Mouse (Mus musculus) layer of hippocampus, adult 8-10 months (tissue): ENCODE measurements around the gene Cald1. TPM values are rescaled to one million over a fixed set of nuclear protein-coding genes. Genes with fewer than 3 reads are reported as not detected.

ENCODE experiments used
- DNase-seq, 2 experiments: peaks; one replicate each; pipeline ENCODE4 v3.0.0; 2022; ENCODE audit warnings: low spot score in 2 of 2
- total RNA-seq, 4 experiments: library from RNA; stranded (reverse); gene quantifications; 2 replicates each; pipeline ENCODE4 v1.2.4; 2022

Cald1 gene
- total RNA-seq = 10 to 100 TPM; 28.3 to 38.6 (median 29.0) TPM

DNA sequence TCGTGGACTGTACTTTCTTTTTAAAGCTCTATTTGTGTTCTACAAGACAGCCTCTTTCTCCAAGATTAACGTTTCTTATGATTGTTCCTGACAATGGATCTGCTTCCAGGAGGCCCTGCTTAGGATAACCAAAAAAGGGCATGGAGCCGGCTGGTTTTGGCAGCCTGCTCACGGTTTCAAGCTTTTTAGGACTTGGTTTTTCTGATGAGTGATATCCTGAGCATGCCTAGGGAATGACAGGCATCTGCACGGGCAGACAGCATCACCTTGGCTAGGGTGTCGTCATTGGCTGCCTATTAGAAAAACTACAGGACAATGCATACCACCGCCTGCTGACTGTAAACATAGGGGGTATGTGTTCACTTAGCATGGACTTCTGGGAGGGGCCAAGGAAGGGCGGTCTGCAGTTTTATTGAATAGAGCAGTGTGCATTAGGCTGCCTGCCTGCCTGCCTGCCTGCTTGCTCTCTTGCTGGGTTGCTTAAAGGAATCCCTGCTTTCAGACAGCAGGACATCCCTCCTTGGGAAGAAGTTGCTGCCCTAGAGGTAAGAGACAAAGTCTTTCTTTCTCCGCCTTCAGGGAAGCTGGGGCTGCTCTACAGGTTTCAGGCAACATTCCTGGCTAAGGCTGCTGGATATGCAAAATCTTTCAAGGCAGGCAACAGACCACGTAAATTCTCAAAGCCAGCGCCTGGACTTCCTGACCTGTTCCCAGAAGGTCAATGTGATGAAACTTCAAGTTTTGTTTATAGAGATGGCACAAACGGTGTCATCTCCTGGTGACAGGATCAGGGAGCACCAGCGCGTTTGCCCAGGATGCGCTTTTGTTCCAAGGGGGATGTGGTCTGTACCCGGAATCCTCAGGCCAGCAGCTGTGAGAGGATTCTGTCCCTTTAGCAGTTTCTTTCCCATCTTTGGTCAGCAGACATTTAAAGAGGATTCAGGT is at the start of gene Cald1:
TSS of gene Cald1 (plus strand) at position 380 of the 945 bp plus-strand sequence.
- no peak for DNase-seq

DNA sequence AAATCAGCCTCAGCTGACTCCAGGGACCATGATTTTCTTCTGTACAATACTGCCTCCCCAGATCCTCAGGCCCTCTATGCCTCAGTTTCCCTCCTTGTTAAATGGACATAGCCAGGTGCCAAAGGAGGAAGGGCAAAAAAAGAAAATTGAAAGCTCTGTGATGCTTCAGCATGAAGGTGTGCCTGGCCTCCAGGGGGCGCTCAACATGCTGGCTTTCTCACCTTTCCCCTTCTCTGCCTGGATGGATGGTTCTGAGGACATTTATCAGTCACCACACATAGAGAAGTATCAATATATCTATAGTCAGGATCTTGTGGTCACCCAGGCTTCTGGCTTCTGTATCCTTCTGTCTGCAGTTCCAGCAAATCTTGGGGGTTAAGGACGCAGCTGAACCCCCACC is 49.3 kb upstream of the Cald1 start:
- peak in 1 of 2 experiments; percentile 21 for DNase-seq

DNA sequence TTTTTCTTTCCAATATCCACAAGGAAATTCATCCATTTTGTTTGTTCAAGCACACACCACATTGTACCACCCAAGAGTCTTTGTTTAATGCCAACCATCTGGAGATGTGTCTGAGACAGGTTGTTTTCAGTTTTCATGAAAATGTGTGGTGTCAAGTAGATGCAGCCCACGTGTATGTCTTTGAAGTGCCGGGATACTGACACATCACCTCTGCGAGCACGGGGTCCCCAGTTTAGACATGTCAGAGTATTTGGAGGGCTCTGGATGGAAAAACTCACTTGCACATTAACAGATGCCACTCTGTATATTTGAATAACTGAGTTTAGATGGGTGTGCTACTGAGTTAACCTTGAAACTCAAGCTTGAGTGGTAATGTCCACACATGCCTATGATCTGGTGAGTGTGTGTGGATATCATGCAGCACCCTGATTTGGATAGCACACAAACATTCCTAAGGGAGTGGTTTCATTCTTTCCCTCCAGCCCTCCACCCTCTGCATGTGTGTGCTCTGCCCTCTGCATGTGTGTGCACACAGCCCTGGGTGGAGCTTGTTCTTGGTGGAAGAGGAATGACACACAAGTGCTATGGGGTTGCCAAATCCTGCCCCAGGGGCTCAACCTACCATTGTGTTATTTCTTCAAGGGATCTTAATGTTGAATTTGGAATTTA is 45.7 kb upstream of the Cald1 start:
- DNase-seq = no peak

- DNase-seq = no peak
Observed at GRCm38 (mm10) chr6:34554291-34554997, 43.9 kb upstream of the Cald1 start.

DNA sequence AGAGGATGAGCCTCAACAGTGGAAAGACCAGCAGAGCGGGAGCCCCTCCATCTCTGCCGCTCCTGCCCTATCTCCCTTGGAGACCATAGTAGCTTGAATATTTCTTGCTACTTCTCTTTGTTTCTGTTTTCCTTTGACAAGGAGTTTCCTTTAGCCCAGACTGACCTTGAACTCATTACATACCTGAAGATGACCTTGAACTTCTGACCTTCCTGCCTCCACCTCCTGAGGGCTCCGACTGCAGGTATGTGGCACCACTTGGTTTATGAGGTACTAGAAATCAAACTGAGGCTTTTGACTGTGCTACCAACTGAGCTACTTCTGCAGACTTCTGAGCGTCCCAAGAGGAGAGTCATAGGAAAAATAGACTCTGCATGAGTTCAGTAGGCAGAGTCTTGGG is 38.8 kb upstream of the Cald1 start:
- DNase-seq = no peak

DNA sequence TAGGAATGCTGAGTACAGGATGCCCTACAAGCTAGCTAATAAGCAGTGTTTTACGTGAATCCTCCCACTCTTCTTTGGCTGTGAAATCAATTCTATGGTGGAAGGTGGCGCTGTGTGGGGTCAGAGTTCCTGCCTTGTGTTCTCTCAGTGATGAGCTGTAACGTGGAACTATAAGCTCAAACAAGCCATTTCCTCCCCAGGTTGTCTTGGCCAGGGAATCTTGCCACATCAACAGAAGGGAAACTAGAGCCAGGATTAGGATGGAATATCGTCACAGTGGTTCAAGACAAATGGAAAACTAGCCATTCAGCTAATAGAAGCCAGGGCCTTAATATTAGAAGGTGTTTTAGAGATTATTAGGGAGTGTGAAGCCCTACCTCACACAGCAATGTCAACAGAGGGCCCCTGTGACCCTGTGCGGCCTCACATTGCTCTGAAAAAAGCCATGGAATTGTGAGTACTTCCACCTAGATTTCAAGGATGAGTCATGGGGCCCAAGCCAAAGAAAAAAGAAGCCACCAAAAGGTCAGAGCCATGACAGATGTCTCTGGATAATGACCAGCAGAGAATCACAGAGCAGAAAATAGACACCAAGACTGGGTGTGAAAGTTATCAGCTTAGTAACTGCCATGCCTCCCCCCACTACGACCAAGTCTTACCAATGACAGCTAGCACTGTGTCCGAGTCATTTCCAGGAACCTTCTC is 33.0 kb upstream of the Cald1 start:
- no peak for DNase-seq

DNA sequence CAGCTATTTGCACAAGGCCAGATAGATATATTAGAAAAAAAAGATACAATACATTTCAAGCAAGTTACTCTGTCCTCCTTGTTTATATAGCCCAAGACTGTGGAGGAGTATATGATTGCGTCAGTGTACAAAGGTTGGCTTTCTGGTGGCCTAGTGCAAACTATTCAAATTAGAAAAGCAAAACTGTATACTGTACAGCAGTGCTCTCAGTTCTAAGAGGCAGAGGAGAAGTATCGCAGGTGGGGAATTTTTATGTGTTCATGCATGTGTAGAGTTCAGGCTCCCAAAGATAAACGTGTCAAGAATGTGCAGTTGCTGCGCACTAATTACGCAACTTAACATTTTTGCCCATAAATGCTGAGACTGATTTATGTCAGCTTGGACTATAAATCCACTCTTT is 31.0 kb upstream of the Cald1 start:
- DNase-seq = no peak

GRCm38 (mm10) chr6:34579504-34580068 is 18.7 kb upstream of the Cald1 start:
- DNase-seq = no peak

DNA sequence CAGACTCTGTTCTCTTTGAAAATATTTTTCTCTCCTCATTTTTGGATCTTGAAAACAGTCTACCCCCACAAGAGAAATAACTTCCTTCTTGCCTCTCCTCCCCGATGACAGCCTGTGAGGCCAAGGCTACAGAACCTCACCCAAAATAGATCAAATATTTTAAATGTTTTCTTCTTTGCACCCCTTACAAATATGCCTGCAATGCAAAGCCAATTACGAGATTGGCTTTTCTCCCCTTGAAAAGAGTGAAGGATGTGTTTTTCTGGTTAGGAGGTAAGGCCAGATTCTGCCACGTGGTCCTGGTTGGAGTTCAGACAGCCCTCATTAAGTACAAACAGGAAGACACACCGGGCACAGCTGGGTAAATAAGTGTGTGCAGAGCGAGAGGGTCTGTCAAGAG is 14.9 kb upstream of the Cald1 start:
- DNase-seq = no peak

GRCm38 (mm10) chr6:34588066-34588465 is 10.2 kb upstream of the Cald1 start:
- DNase-seq = peak; percentile 26 to 31

GRCm38 (mm10) chr6:34590716-34591115 is 7.6 kb upstream of the Cald1 start:
- DNase-seq = no peak

- no peak for DNase-seq
Observed at GRCm38 (mm10) chr6:34593353-34593752, 4.9 kb upstream of the Cald1 start.

GRCm38 (mm10) chr6:34597316-34597715 is 984 bp upstream of the Cald1 start:
- no peak for DNase-seq

DNA sequence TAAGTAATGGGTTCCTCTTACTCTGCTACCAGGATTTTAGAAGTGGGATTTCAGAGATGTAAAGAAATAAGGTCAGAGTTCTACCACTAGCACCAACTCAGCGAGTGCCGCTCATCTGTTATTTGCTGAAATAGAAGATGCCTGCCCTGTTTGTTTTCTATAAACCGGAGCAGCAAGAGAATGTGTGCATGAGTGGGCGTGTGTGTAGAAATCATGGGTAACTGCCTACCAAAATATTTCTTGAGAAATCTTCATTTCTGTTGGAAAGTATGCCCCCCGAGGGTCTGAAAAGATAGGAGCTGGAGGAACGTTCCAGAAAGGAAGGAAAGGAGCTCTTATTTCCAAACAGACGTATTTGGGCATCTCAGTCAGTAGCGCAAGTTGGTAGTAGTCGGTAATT is 871 bp downstream of the Cald1 start:
- no peak for DNase-seq

DNA sequence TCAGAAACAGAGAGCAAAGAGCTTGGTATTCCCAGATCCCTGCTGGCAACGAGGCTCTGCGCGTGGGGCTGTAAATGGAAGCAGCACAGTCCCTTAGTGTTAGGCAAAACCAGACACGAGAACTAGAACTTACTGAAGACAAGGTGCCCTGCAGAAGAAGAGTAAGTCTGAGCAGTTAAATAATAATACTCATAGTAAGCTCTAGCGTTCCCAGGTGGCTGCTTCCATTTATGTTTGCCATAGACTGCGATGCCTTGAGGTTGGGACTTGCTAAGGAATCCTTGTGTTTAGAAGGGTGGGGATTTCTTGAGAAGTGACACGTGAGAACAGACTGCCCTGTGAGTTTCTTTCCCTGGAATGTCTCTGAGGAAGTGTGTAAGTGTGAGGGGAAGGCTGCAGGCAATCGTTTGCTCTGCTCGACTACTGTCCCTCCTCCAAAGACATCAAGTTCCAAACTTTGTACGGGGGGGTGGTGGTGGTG is 1.4 kb downstream of the Cald1 start:
- no peak for DNase-seq

DNA sequence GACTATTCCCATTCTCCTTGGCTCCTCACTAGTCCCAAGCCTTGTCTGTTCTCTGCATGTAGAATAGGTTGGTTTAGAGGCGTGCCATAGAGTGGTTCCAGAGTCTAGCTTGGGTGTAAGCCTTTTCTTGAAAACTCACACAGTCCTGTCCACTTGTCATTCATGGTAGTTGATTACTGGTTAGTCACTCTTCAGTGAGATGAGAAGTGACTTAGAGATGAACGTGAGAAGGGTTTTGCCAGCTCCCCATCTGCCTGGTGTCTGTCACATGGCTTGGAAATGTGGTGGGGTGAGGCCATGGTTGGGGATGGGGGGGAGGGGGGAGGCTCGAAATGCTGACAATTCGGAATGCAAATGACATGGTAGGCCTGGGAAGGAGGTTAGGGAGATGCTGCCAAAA is 2.5 kb downstream of the Cald1 start:
- DNase-seq = no peak

GRCm38 (mm10) chr6:34602091-34602490 is 3.8 kb downstream of the Cald1 start:
- DNase-seq = no peak

GRCm38 (mm10) chr6:34606407-34606806 is 8.1 kb downstream of the Cald1 start:
- no peak for DNase-seq

GRCm38 (mm10) chr6:34608603-34609002 is 10.3 kb downstream of the Cald1 start:
- DNase-seq = no peak

- no peak for DNase-seq
Observed at GRCm38 (mm10) chr6:34609892-34610829, 11.9 kb downstream of the Cald1 start.
